Mouse (Mus musculus) ES-CJ7 (cell line): Measurements from ENCODE around the gene Gdpd4.

Source experiments
- DNase-seq: peaks from one replicate; pipeline ENCODE4 v3.0.0; 2011; ENCODE audit warnings: low read depth, low spot score

Gene Gdpd4

DNA sequence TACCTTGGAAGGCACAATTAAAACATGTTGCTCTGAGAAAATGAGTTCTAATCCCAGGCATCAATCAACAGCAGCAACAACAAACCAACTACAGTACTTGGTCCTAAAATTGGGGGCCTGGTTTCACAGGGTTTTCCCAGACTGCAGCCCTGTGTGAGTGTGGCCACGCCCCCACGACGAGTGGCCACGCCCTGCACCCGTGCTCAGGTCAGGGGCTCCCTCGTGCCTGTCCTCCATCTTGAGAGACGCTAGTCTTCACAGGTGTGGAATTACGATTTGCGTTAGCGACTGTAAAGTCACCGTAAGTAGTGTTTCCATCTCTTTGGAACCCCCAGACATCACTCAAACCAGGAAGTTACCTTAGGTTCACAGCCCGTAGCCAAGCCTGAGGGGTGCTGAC, at the start of gene Gdpd4:
Gene Gdpd4, plus strand, starts transcription at position 214 of the 400 bp plus-strand sequence.
- peak; percentile 46 for DNase-seq

GRCm38 (mm10) chr7:97872396-97872795, 47.4 kb upstream of the Gdpd4 start:
- no peak for DNase-seq

GRCm38 (mm10) chr7:97873317-97873716, 46.4 kb upstream of the Gdpd4 start:
- DNase-seq, result no peak

GRCm38 (mm10) chr7:97877846-97878538, 41.8 kb upstream of the Gdpd4 start:
- DNase-seq, result no peak

- DNase-seq, result no peak
Observed at GRCm38 (mm10) chr7:97911646-97912045, 8.1 kb upstream of the Gdpd4 start.

DNA sequence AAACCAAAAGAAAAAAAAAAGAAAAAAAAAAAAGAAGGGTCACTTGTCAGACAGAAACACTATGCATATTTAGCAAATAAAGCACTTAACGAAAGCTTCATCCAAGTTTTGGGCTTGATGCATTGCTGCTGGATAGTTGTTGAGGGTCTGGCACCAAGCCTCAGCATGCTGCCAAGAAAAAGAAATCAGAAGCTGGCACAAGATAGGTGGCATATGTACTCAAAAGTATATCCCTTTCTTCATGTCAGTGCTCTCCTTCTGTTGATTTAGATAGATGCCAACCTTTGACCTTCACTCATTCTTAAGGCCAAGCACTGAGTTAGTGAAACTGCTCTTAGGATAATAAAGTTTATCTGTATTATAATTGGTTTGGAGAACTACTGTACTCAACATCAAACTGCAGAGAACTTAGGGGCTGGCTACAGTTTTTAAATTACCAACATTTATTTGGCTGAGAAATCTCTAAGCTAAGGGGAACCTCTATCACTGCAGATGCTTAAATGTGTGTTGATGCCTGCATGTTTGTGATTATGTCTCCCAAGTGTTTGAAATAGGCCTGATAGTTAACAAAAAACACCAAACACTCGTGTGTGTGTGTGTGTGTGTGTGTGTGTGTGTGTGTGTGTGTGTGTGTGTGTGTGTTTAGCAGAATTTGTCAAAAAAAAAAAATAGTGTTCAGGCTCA, 4.8 kb upstream of the Gdpd4 start:
- no peak for DNase-seq

GRCm38 (mm10) chr7:97925819-97926218, 6.1 kb downstream of the Gdpd4 start:
- DNase-seq, result no peak

- no peak for DNase-seq
Observed at GRCm38 (mm10) chr7:97926978-97927377, 7.2 kb downstream of the Gdpd4 start.

DNA sequence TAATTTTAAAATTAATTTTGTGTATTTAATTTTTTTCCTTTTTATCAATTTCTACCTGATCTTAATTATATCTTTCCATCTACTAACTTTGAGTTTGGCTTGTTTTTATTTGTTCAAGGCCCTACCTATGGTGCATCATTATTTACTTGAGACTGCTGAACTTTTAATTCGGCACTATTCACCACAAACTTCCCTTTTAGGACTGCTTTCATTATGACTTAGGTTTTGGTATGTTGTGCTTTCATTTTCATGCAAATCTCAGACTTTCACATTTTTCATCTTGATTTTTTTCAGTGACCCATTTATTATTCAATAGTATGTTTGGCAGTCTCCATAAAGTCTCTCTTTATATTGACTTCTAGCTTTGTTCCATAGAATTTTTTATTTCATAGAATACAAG, 24.7 kb downstream of the Gdpd4 start:
- DNase-seq, result no peak

DNA sequence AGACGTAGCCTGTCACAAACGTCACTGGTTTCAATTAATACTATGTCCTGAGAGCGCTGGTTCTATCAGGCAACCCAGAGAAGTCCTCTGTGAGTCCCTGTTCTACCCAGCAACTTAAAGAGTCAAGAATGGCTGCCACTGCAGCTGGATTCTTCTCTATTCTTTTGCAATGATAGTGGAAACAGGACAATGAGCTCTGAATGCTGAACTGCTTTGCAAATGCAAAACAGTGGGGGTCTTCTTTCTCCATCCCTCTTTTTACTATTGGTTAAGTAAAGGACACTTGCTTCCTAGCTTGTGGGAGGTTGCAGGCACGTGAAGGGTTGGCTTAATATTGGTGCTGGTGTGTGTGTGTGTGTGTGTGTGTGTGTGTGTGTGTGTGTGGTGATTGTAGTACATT, 52.7 kb downstream of the Gdpd4 start:
- DNase-seq, result peak; percentile 78

- DNase-seq, result peak; percentile 68
Observed at GRCm38 (mm10) chr7:97977463-97977862, 57.7 kb downstream of the Gdpd4 start.

- peak; percentile 83 for DNase-seq
Observed at GRCm38 (mm10) chr7:97984108-97984834, 64.5 kb downstream of the Gdpd4 start.

DNA sequence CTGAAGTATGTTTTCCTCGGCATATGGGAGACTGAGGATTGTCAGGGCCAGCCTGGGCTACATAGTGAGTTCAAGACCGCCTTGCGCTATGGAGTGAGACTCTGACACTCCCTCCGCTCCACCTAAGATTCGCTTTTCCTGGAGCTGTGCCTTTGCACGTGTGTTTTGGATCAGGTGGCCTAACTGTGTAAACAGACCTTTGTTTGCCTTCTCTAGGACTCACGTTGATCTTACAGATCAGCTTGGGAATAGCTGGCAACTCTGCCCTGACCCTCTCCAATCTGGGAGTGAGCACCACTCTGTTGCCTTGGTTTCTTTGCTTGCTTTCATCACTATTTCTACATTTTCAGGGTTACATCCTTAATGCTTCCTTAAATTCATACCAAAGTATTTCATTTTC, 82.9 kb downstream of the Gdpd4 start:
- no peak for DNase-seq

- DNase-seq, result no peak
Observed at GRCm38 (mm10) chr7:98048101-98048824, 128.5 kb downstream of the Gdpd4 start.

GRCm38 (mm10) chr7:98051980-98052379, 132.2 kb downstream of the Gdpd4 start:
- no peak for DNase-seq

GRCm38 (mm10) chr7:98054461-98054860, 134.7 kb downstream of the Gdpd4 start:
- no peak for DNase-seq

GRCm38 (mm10) chr7:98054942-98055341, 135.2 kb downstream of the Gdpd4 start:
- no peak for DNase-seq

DNA sequence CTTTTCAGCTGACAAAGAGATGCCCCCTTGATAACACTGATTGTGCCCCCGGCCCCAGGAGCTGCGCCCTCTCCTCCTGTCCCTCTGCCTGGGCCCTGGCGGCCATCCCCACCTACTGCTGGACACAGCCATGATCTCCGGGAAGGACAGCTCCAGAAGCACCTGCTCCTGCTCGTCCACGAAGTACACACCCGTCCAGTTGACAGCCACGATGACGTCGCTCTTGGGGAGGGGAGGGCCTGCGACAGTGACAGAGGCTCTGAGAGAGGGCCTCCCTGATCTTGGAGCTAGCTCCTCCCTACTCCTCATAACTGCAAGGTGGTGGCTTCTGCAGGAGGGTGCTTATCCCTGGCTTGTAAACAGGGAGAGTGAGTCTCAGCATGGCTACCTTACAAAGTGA, 146.5 kb downstream of the Gdpd4 start:
- no peak for DNase-seq

DNA sequence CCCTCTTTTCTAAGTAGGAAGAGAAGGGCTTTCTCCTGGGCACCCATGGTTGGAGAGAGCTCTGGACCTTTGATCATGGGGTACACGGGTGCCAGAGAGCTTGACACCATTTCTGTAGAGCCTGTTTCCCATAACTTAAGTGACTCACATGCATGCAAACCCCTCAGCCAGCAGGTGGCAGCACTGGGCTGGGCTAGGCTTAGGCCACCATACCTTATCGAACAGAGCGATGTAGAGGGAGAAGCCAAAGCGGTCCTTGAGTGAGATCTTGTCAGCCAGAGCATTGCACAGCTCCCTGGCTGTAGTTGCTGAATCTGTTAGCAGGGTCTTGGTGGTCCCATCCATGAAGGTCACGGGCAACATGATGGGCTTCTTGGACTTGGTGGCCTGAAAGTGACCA, 151.9 kb downstream of the Gdpd4 start:
- peak; percentile 82 for DNase-seq

- DNase-seq, result no peak
Observed at GRCm38 (mm10) chr7:98077453-98077852, 157.7 kb downstream of the Gdpd4 start.

DNA sequence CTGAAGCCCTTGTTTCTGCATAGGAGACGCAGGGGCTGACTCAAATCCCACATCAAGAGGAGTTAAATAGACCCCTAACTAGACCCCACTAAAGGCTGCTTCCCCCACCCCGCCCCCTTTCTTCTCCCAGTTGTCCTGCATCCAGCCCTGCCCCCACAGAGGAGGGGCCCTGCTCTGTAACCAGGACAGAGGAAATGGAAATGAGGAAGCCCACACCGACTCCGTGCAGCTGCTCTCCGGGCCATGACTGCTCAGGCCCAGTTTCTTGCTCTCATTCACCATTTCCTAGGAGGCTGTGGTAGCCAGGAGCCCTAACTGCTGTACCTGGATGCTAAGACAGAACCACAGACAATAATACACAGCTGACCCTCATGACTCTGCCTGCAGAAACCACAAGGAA, 162.6 kb downstream of the Gdpd4 start:
- no peak for DNase-seq
